Mouse (Mus musculus) monocyte, adult 2 months (primary cell): ENCODE data around the gene Mgrn1.

ENCODE experiments used
- DNase-seq, 2 experiments: peaks; one replicate each; pipeline ENCODE4 v3.0.0; 2022; ENCODE audit warnings: low spot score in 2 of 2, low read depth in 1 of 2

Mgrn1 gene

GRCm38 (mm10) chr16:4938989-4939388 lies 52.9 kb downstream of the Mgrn1 start:
- peak; percentile 78 to 89 for DNase-seq

GRCm38 (mm10) chr16:4939412-4939811 lies 53.4 kb downstream of the Mgrn1 start:
- DNase-seq = no peak

- DNase-seq = no peak
Measured at GRCm38 (mm10) chr16:4940311-4940850, 54.3 kb downstream of the Mgrn1 start.

- no peak for DNase-seq
Measured at GRCm38 (mm10) chr16:4941016-4941415, 55.0 kb downstream of the Mgrn1 start.

- no peak for DNase-seq
Measured at GRCm38 (mm10) chr16:4942868-4943267, 56.8 kb downstream of the Mgrn1 start.

- DNase-seq = no peak
Measured at GRCm38 (mm10) chr16:4943431-4943830, 57.4 kb downstream of the Mgrn1 start.

- no peak for DNase-seq
Measured at GRCm38 (mm10) chr16:4945415-4945814, 59.4 kb downstream of the Mgrn1 start.

GRCm38 (mm10) chr16:4946155-4946554 lies 60.1 kb downstream of the Mgrn1 start:
- DNase-seq = no peak

GRCm38 (mm10) chr16:4947378-4947777 lies 61.3 kb downstream of the Mgrn1 start:
- DNase-seq = no peak

- DNase-seq = no peak
Measured at GRCm38 (mm10) chr16:4956609-4957008, 70.6 kb downstream of the Mgrn1 start.

GRCm38 (mm10) chr16:4957446-4957845 lies 71.4 kb downstream of the Mgrn1 start:
- no peak for DNase-seq

GRCm38 (mm10) chr16:4960260-4960659 lies 74.2 kb downstream of the Mgrn1 start:
- no peak for DNase-seq

- no peak for DNase-seq
Measured at GRCm38 (mm10) chr16:4963346-4963745, 77.3 kb downstream of the Mgrn1 start.

- peak; percentile 94 to 95 for DNase-seq
Measured at GRCm38 (mm10) chr16:4963797-4964709, 78.0 kb downstream of the Mgrn1 start, which contains the start of gene Anks3. TSS of gene Anks3 (minus strand) at chr16:4964205.

- no peak for DNase-seq
Measured at GRCm38 (mm10) chr16:4964731-4965391, 78.8 kb downstream of the Mgrn1 start.

- no peak for DNase-seq
Measured at GRCm38 (mm10) chr16:4965392-4966129, 79.5 kb downstream of the Mgrn1 start.

GRCm38 (mm10) chr16:4968426-4968825 lies 82.4 kb downstream of the Mgrn1 start:
- DNase-seq = no peak

- peak; percentile 23 to 45 for DNase-seq
Measured at GRCm38 (mm10) chr16:4969055-4969843, 83.2 kb downstream of the Mgrn1 start.

GRCm38 (mm10) chr16:4971626-4972025 lies 85.6 kb downstream of the Mgrn1 start:
- DNase-seq = no peak

- DNase-seq = no peak
Measured at GRCm38 (mm10) chr16:4974521-4974920, 88.5 kb downstream of the Mgrn1 start.
